In the genomic region with DNA sequence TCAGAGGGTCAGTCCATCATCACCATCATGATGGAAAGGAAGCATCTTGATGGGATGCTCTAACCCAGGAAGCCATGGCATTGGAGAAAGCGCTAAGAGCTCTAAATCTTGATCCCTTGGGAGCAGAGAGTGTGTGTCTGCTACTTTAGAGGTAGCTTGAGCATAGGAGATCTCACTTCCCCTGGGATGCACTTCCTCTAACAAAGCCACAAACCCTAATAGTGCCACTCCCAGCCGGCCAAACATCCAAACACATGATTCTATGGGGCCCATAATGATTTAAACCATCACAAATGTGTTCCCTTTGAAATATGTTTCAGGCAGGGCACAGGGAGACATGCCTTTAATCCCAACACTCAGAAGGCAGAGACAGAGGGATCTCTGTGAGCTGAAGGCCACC, we compare ENCODE assay signal across 26 mouse cellular contexts. TPM values are rescaled to one million over a fixed set of nuclear protein-coding genes. Genes with fewer than 3 reads are reported as not detected.
DNase-seq lines count a peak whose midpoint lies in the region; ATAC-seq and TF ChIP-seq lines count a peak whose summit lies in the region.
"Had no signal": no experiment of that assay in that cellular context is flagged by ENCODE, and none has a peak within 500 bp of the region (broad histone marks: within the 10 kb centered on the region; RNA-seq: fewer than 3 reads in every experiment).

No protein-coding gene starts in this region.

- no peak overlapping the region for H3K4me3 ChIP-seq in lung, adult 2 months (replicated peaks; ENCODE audit: extremely low read depth, low read depth, low read length)
- H3K4me3 ChIP-seq: embryonic facial prominence, embryonic 12.5 days; embryonic facial prominence, embryonic 15.5 days; gastrocnemius, adult 2 months; heart, adult 2 months; heart, embryonic 10.5 days; heart, embryonic 13.5 days; hindbrain, embryonic 13.5 days; intestine, embryonic 15.5 days had no signal

- TF ChIP-seq POLR2A in lung, adult 2 months (IDR thresholded peaks at IDR 0.05; ENCODE audit: borderline replicate concordance, extremely low read depth, low read depth, low read length): no peak

- H3K4me1 ChIP-seq in lung, adult 2 months (ENCODE audit: control insufficient read depth, insufficient read depth, low read length): no peaks in the 10 kb centered on the region
- H3K4me1 ChIP-seq: embryonic facial prominence, embryonic 12.5 days; embryonic facial prominence, embryonic 15.5 days; heart, embryonic 10.5 days; heart, embryonic 13.5 days; hindbrain, embryonic 13.5 days; intestine, embryonic 15.5 days had no signal

- peak; percentile 33 for DNase-seq in lung, postnatal 36 days
- DNase-seq in lung, adult 2 months: no peak
- no peak for DNase-seq in cerebellum, postnatal 14 days
- no peak for DNase-seq in layer of hippocampus, adult 9-11 months
- DNase-seq: adrenal gland, postnatal 10 days; adrenal gland, postnatal 36 days; B cell, adult 2 months; cerebellum, adult 18-20 months; cerebellum, adult 9-10 months; cerebellum, postnatal 25 days; forebrain, postnatal 0 days; gastrocnemius, adult 2 months; gastrocnemius, postnatal 14 days; heart, adult 2 months; heart, postnatal 14 days had no signal

- WGBS in lung, adult 2 months: 81% methylated on average over 2 of the region's 2 CpGs

- ATAC-seq in granulocyte monocyte progenitor cell, adult 5-6 weeks (replicated peaks; ENCODE audit: poor library complexity, severe bottlenecking): peak; percentile 76
- ATAC-seq in monocyte, adult 5-6 weeks (replicated peaks; ENCODE audit: insufficient number of reproducible peaks, low FRiP score, low TSS enrichment, poor library complexity, severe bottlenecking): peak; percentile 66
- ATAC-seq: forebrain, embryonic 14.5 days; forebrain, postnatal 0 days; hindbrain, embryonic 16.5 days; intestine, embryonic 15.5 days; Patski had no signal

- no peak for TF ChIP-seq CTCF in lung, adult 2 months (IDR thresholded peaks at IDR 0.05; ENCODE audit: insufficient read depth, low read length)

RNA-seq across cellular contexts. Expression of a gene that starts 19.7 kb away (rescaled TPM):
- 1.3 and 2.0 TPM in 2 replicates for polyA plus RNA-seq in lung, adult 2 months (2012; rRNA removed)
- 12.7 and 16.5 TPM in 2 replicates for total RNA-seq in granulocyte monocyte progenitor cell, adult 5-6 weeks (2014; fragmentation: Nextera tagmentation)
- total RNA-seq in granulocyte monocyte progenitor cell, adult 5-6 weeks (2017): 22.5 and 38.8 TPM in 2 replicates
- total RNA-seq in monocyte, adult 5-6 weeks (2017): 11.4 to 18.1 TPM (median 16.3 TPM) in 3 replicates

RNA-seq across cellular contexts. Expression of a gene that starts 46.5 kb away (rescaled TPM):
- polyA plus RNA-seq in lung, adult 2 months (2012; rRNA removed): 31.1 and 35.2 TPM in 2 replicates
- total RNA-seq in granulocyte monocyte progenitor cell, adult 5-6 weeks (2014; fragmentation: Nextera tagmentation): 43.6 and 52.2 TPM in 2 replicates
- total RNA-seq in granulocyte monocyte progenitor cell, adult 5-6 weeks (2017): 67.0 and 77.4 TPM in 2 replicates
- total RNA-seq in monocyte, adult 5-6 weeks (2017): 56.4 to 59.2 TPM (median 57.7 TPM) in 3 replicates
